Mouse (Mus musculus) cortical plate, adult 2 months (tissue): ENCODE data around the gene Mcat. TPM values are rescaled to one million over a fixed set of nuclear protein-coding genes. Genes with fewer than 3 reads are reported as not detected.

Experiments
- H3K27ac ChIP-seq: fragments of 200-500 bp; 2 replicates; pipeline ENCODE4 v1.5.1; 2012; ENCODE audit warnings: low read length, control low read depth, inconsistent platforms; ENCODE audit not compliant: insufficient read depth
- H3K4me1 ChIP-seq: fragments of 200-500 bp; 2 replicates; pipeline ENCODE4 v1.6.1; 2011; ENCODE audit warnings: low read length; ENCODE audit not compliant: control insufficient read depth, insufficient read depth
- H3K4me3 ChIP-seq: fragments of 200-500 bp; 2 replicates; pipeline ENCODE4 v1.5.1; 2011; ENCODE audit warnings: mild to moderate bottlenecking, low read length, control low read depth; ENCODE audit not compliant: insufficient read depth
- CTCF ChIP-seq: fragments of 200-500 bp; IDR thresholded peaks from 2 replicates; pipeline ENCODE4 v1.5.1; 2011; ENCODE audit warnings: mild to moderate bottlenecking, control low read depth, low read length; ENCODE audit not compliant: insufficient read depth; ENCODE audit errors: extremely low read depth
- POLR2A ChIP-seq: fragments of 200-500 bp; IDR thresholded peaks from 2 replicates; pipeline ENCODE4 v1.6.1; 2011; ENCODE audit warnings: mild to moderate bottlenecking, low read length, control low read depth; ENCODE audit not compliant: insufficient read depth; ENCODE audit errors: extremely low read depth
- polyA plus RNA-seq: library from polyadenylated mRNA; depleted of rRNA; stranded (reverse); fragments of >200 nt; gene quantifications from 2 replicates; pipeline ENCODE4 v1.2.3, GENCODE M21; 2012

Gene Mcat
- polyA plus RNA-seq, 1 experiment: 26.5 TPM

GRCm38 (mm10) chr15:83567728-83568127, 4.1 kb upstream of the Mcat start:
- Histone ChIP-seq H3K27ac (no peak overlapping the region), H3K4me3 (no peak overlapping the region), H3K4me1 (no peaks in the 10 kb centered on the region)
- TF ChIP-seq CTCF: no peak
- TF ChIP-seq POLR2A: no peak

- no peak overlapping the region for H3K4me3 ChIP-seq
- TF ChIP-seq POLR2A (no peak), CTCF (no peak)
These were observed 2.4 kb upstream of the Mcat start for GRCm38 (mm10) chr15:83566006-83566405.

DNA sequence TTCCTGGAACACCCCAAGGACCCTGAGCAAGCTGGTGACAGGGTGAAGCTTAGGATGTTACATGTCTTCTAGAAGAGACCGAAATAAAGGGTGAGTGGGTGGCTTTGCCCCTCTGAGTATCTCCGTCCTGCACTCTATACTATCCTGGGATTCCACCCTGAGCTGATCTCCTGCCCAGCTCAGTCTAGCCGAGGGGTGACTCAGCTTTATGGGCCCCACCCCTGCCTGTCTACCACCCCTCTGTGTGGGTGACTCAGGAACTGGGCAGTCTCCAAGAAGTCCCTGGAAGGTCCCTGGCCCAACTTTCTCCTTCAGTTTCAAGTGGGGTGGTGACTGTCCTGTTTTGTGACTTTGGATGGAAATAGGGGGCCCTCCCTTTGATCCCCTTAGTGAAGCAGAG, 1.8 kb upstream of the Mcat start:
- no peak overlapping the region for H3K4me3 ChIP-seq
- no peaks in the 10 kb centered on the region for H3K4me1 ChIP-seq
- H3K27ac ChIP-seq: no peak overlapping the region
- TF ChIP-seq CTCF (no peak), POLR2A (no peak)

More at GRCm38 (mm10) chr15:83566006-83566405, 2.4 kb upstream of the Mcat start:
- Histone ChIP-seq H3K4me1 (no peaks in the 10 kb centered on the region), H3K27ac (no peak overlapping the region)

- Histone ChIP-seq H3K27ac (no peak overlapping the region), H3K4me3 (peak overlapping the region; percentile 20), H3K4me1 (no peaks in the 10 kb centered on the region)
- TF ChIP-seq POLR2A (no peak), CTCF (no peak)
These were observed 467 bp upstream of the Mcat start for GRCm38 (mm10) chr15:83563857-83564651.

DNA sequence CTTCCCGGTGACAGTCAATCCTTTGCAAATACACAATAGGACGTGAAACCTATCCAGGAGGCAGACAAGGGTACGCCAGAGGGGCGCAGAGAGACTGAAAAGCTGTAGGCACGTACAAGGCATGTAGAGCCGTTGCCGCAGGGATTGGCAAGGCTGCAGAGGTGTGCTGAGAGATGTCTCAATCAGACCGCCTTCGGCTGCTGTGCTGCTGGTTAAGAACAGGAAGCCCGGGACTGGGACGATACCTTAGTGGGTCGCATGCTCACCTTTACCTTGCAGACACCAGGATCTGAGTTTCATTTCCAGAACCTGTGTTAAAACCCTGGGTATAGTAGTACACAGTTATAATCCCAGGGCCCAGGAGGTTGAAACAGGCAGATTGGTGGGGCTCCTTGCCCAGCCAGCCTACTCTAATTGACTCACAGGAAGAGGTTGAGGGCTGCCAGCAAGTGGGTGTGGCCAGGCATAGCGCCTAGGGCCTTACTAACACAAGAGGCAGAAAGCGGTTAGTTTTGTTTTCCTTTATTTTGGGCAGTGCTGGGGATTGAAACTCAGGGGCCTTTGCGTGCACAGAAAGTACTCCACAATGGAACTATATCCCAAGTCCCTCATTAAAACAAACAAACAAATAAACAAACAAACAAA, 839 bp downstream of the Mcat start:
- no peak overlapping the region for H3K4me3 ChIP-seq
- H3K27ac ChIP-seq: no peak overlapping the region
- no peaks in the 10 kb centered on the region for H3K4me1 ChIP-seq
- TF ChIP-seq POLR2A: no peak
- no peak for TF ChIP-seq CTCF

GRCm38 (mm10) chr15:83560941-83561477, 2.6 kb downstream of the Mcat start:
- H3K27ac ChIP-seq: no peak overlapping the region
- no peak for TF ChIP-seq POLR2A
- TF ChIP-seq CTCF: no peak

GRCm38 (mm10) chr15:83555161-83555974, 8.2 kb downstream of the Mcat start:
- Histone ChIP-seq H3K27ac (peak overlapping the region; percentile 50; the same call in 1 of the 2 replicates), H3K4me3 (peak overlapping the region; percentile 26), H3K4me1 (peaks cover 2% of the 10 kb centered on the region; the same call in 1 of the 2 replicates)
- TF ChIP-seq CTCF (no peak), POLR2A (peak; percentile 89)

More at GRCm38 (mm10) chr15:83560941-83561477, 2.6 kb downstream of the Mcat start:
- Histone ChIP-seq H3K4me3 (no peak overlapping the region), H3K4me1 (no peaks in the 10 kb centered on the region)

DNA sequence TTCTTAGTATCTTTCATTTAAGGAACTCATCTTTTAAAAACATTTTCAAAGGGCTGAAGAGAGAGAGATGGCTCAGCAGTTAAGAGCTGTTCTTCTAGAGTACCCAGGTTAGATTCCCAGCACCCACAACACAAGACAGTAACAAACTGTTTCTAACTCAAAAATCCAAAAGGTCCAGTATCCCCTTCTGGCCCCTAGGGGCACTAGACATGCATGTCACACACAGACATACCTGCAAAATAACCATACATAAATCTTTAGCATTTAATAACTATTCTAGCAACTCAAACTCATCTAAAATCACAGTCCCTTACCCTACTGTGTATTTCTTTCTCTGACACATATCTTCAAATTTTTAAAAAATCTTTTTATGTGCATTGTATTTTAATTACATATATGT, 9.8 kb downstream of the Mcat start:
- no peak overlapping the region for H3K4me3 ChIP-seq
- H3K27ac ChIP-seq: no peak overlapping the region
- H3K4me1 ChIP-seq: peaks cover 2% of the 10 kb centered on the region; the same call in 1 of the 2 replicates
- TF ChIP-seq CTCF (no peak), POLR2A (no peak)

DNA sequence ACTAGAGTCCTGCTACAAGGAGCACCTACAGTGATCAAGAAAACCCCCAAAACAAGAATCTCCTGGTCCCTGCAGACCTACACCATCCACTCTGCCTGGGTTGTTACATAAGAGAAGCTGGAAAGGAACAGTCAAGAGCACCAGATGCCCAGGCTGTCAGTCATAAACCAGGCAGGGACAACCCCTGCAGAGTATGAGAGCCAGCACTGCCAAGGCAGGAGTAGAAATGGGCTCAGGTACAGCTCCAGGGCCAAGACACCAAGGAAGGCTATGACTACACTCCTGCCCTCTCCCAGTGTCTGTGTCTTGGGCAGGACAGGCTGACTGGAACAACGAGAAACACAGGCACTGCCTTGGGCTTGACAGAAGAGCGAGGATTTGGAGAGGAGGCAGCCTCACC, 13.4 kb downstream of the Mcat start:
- Histone ChIP-seq H3K27ac (no peak overlapping the region), H3K4me3 (no peak overlapping the region)
- no peak for TF ChIP-seq POLR2A
- TF ChIP-seq CTCF: no peak

More for the DNA sequence above, 13.4 kb downstream of the Mcat start:
- peaks cover 2% of the 10 kb centered on the region; the same call in 1 of the 2 replicates for H3K4me1 ChIP-seq
